Mouse (Mus musculus) heart, embryonic 13.5 days (tissue): ENCODE measurements around the gene Cerkl. TPM values are rescaled to one million over a fixed set of nuclear protein-coding genes. Genes with fewer than 3 reads are reported as not detected.

Experiments
- ATAC-seq: fragments of 200-750 bp; cut with Nextera tagmentation; 2 replicates; pipeline ENCODE4 v1.8.0; 2017; ENCODE audit warnings: moderate TSS enrichment; ENCODE audit not compliant: insufficient number of reproducible peaks, low FRiP score, low TSS enrichment; ENCODE audit errors: extremely low read depth
- H3K27ac ChIP-seq: fragments of 300-500 bp; sonication (generic); replicated peaks from 2 replicates; pipeline ENCODE4 v1.5.1; 2015; ENCODE audit warnings: moderate library complexity, mild to moderate bottlenecking, inconsistent platforms
- H3K27me3 ChIP-seq: fragments of 300-500 bp; sonication (generic); replicated peaks from 2 replicates; pipeline ENCODE4 v1.6.1; 2015; ENCODE audit warnings: mild to moderate bottlenecking, inconsistent platforms
- H3K36me3 ChIP-seq: fragments of 300-500 bp; sonication (generic); 2 replicates; pipeline ENCODE4 v1.6.1; 2015; ENCODE audit warnings: mild to moderate bottlenecking, inconsistent platforms
- H3K4me1 ChIP-seq: fragments of 300-500 bp; sonication (generic); 2 replicates; pipeline ENCODE4 v1.6.1; 2015; ENCODE audit warnings: inconsistent platforms
- H3K4me2 ChIP-seq: fragments of 300-500 bp; sonication (generic); 2 replicates; pipeline ENCODE4 v1.6.1; 2015; ENCODE audit warnings: inconsistent platforms, mild to moderate bottlenecking, moderate library complexity
- H3K4me3 ChIP-seq: fragments of 300-500 bp; sonication (generic); 2 replicates; pipeline ENCODE4 v1.5.1; 2015; ENCODE audit warnings: moderate library complexity, mild to moderate bottlenecking, inconsistent platforms
- H3K9ac ChIP-seq: fragments of 300-500 bp; sonication (generic); 2 replicates; pipeline ENCODE4 v1.6.1; 2015; ENCODE audit warnings: inconsistent platforms, mild to moderate bottlenecking, moderate library complexity
- H3K9me3 ChIP-seq: fragments of 300-500 bp; sonication (generic); 2 replicates; pipeline ENCODE4 v1.6.1; 2016; ENCODE audit warnings: inconsistent platforms
- WGBS: fragments of 180-500 bp; shearing (Covaris S2); methylation state at CpG from one replicate; pipeline ENCODE4 v1.1.7; 2015; ENCODE audit warnings: mixed read lengths; 5-methylcytosine and 5-hydroxymethylcytosine counted together
- polyA plus RNA-seq: library from polyadenylated mRNA; unstranded; fragments of >200 nt; fragmentation: Nextera tagmentation; extraction: Ambion mirVana; gene quantifications from 2 replicates; pipeline ENCODE4 v1.2.1, GENCODE M21; 2015

Gene Cerkl
- polyA plus RNA-seq, 1 experiment from 2014 or later, result 0.44 TPM

DNA sequence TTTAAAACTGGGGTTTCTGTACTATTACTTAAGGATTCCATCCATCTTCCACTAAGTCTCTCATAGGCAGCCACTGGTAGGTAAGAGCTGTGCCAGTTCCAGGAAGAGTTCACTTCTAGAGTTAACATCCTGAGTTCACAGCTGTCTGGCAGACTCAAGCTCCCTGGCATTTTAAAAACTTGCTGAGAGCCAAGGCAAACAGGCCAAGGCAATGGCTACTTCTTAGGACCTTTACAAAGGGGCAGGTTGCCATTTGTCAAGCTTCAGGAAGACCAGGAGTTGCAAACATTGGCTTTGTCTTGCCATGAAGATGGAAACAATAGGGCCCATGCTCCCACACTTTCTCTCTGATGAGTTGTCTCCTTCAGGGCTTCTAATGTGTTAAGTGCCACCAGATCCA is 26.5 kb downstream of the Cerkl start:
- Histone ChIP-seq H3K9me3 (no peaks in the 10 kb centered on the region), H3K4me1 (peaks cover 10% of the 10 kb centered on the region), H3K27me3 (peaks cover 28% of the 10 kb centered on the region), H3K4me3 (no peak overlapping the region), H3K27ac (no peak overlapping the region), H3K9ac (no peak overlapping the region), H3K4me2 (no peak overlapping the region), H3K36me3 (no peaks in the 10 kb centered on the region)
- ATAC-seq, result no peak

- H3K9me3 ChIP-seq, result no peaks in the 10 kb centered on the region
- no peak overlapping the region for H3K27ac ChIP-seq
- H3K9ac ChIP-seq, result no peak overlapping the region
- H3K36me3 ChIP-seq, result no peaks in the 10 kb centered on the region
- H3K4me2 ChIP-seq, result no peak overlapping the region
- H3K4me1 ChIP-seq, result peaks cover 10% of the 10 kb centered on the region
- peaks cover 28% of the 10 kb centered on the region for H3K27me3 ChIP-seq
- H3K4me3 ChIP-seq, result no peak overlapping the region
- no peak for ATAC-seq
- 15% methylated on average over 6 of the region's 6 CpGs for WGBS
Observed at GRCm38 (mm10) chr2:79429650-79430049, 26.9 kb downstream of the Cerkl start.

GRCm38 (mm10) chr2:79429108-79429507 is 27.5 kb downstream of the Cerkl start:
- Histone ChIP-seq H3K4me3 (peak overlapping the region; percentile 64), H3K9ac (peak overlapping the region; percentile 73), H3K4me1 (peaks cover 10% of the 10 kb centered on the region), H3K9me3 (no peaks in the 10 kb centered on the region), H3K27ac (no peak overlapping the region), H3K4me2 (peak overlapping the region; percentile 97), H3K36me3 (no peaks in the 10 kb centered on the region), H3K27me3 (peaks cover 28% of the 10 kb centered on the region)
- WGBS, result 13% methylated on average over 7 of the region's 7 CpGs
- no peak for ATAC-seq

DNA sequence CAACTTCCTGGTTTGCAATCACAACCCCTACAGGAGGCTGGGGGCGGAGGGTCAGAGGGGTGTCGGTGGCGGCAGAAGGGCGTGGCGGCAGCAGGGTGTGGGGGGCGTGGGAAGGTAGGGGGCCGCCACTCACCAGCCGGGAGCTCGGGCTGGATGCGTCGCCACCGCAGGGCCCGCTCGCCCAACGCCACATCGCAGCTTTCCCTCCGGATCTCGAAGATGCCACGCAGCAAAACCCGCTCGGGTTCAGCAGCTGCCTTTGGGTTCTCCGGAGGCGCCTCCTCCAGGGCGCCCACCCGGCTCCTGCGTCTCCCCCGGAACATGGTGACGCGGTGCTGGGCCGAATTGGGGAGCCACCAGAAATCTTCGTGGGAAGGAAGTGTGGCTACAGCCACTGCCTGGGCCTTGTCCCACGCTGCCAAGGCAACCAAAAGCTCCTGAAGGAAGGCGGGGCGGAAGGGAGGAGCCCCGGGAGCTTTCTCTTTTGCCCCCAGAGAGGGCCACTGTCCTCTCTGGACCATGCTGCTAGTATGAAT is 27.9 kb downstream of the Cerkl start:
- Histone ChIP-seq H3K4me2 (peak overlapping the region; percentile 97), H3K27ac (no peak overlapping the region), H3K4me3 (peak overlapping the region; percentile 64), H3K36me3 (no peaks in the 10 kb centered on the region), H3K27me3 (peaks cover 28% of the 10 kb centered on the region), H3K9me3 (no peaks in the 10 kb centered on the region), H3K9ac (peak overlapping the region; percentile 73), H3K4me1 (peaks cover 10% of the 10 kb centered on the region)
- under 1% methylated on average over 34 of the region's 35 CpGs for WGBS
- ATAC-seq, result no peak

GRCm38 (mm10) chr2:79428022-79428421 is 28.6 kb downstream of the Cerkl start:
- ATAC-seq, result no peak

GRCm38 (mm10) chr2:79421696-79422095 is 34.9 kb downstream of the Cerkl start:
- H3K4me1 ChIP-seq, result no peaks in the 10 kb centered on the region
- no peak overlapping the region for H3K4me2 ChIP-seq
- H3K27ac ChIP-seq, result no peak overlapping the region
- no peaks in the 10 kb centered on the region for H3K9me3 ChIP-seq
- 0 out of 2 replicates have a peak, but pooled peaks cover under 1% of the 10 kb centered on the region for H3K27me3 ChIP-seq
- no peak for ATAC-seq
- no peak overlapping the region for H3K9ac ChIP-seq
- WGBS, result 56% methylated on average over 6 of the region's 6 CpGs
- H3K4me3 ChIP-seq, result no peak overlapping the region
- no peaks in the 10 kb centered on the region for H3K36me3 ChIP-seq

More at GRCm38 (mm10) chr2:79428022-79428421, 28.6 kb downstream of the Cerkl start:
- H3K4me2 ChIP-seq, result peak overlapping the region; percentile 97
- H3K27me3 ChIP-seq, result peaks cover 28% of the 10 kb centered on the region
- no peaks in the 10 kb centered on the region for H3K36me3 ChIP-seq
- no peak overlapping the region for H3K9ac ChIP-seq
- WGBS, result 31% methylated on average over 6 of the region's 6 CpGs
- H3K4me3 ChIP-seq, result peak overlapping the region; percentile 64
- peaks cover 10% of the 10 kb centered on the region for H3K4me1 ChIP-seq
- H3K9me3 ChIP-seq, result no peaks in the 10 kb centered on the region
- no peak overlapping the region for H3K27ac ChIP-seq

GRCm38 (mm10) chr2:79414505-79414904 is 42.1 kb downstream of the Cerkl start:
- H3K27ac ChIP-seq, result no peak overlapping the region
- ATAC-seq, result no peak
- no peaks in the 10 kb centered on the region for H3K27me3 ChIP-seq
- no peaks in the 10 kb centered on the region for H3K4me1 ChIP-seq
- H3K9me3 ChIP-seq, result no peaks in the 10 kb centered on the region
- no peak overlapping the region for H3K4me2 ChIP-seq
- 76% methylated on average over 7 of the region's 7 CpGs for WGBS
- no peak overlapping the region for H3K4me3 ChIP-seq
- no peaks in the 10 kb centered on the region for H3K36me3 ChIP-seq
- H3K9ac ChIP-seq, result no peak overlapping the region

- Histone ChIP-seq H3K27me3 (no peaks in the 10 kb centered on the region), H3K4me2 (no peak overlapping the region; the same call in 1 of the 2 replicates), H3K27ac (no peak overlapping the region), H3K36me3 (no peaks in the 10 kb centered on the region), H3K9me3 (no peaks in the 10 kb centered on the region), H3K4me3 (no peak overlapping the region), H3K9ac (no peak overlapping the region), H3K4me1 (no peaks in the 10 kb centered on the region)
- no peak for ATAC-seq
- WGBS, result 85% methylated on average over 3 of the region's 3 CpGs
Observed at GRCm38 (mm10) chr2:79410903-79411255, 45.7 kb downstream of the Cerkl start.

DNA sequence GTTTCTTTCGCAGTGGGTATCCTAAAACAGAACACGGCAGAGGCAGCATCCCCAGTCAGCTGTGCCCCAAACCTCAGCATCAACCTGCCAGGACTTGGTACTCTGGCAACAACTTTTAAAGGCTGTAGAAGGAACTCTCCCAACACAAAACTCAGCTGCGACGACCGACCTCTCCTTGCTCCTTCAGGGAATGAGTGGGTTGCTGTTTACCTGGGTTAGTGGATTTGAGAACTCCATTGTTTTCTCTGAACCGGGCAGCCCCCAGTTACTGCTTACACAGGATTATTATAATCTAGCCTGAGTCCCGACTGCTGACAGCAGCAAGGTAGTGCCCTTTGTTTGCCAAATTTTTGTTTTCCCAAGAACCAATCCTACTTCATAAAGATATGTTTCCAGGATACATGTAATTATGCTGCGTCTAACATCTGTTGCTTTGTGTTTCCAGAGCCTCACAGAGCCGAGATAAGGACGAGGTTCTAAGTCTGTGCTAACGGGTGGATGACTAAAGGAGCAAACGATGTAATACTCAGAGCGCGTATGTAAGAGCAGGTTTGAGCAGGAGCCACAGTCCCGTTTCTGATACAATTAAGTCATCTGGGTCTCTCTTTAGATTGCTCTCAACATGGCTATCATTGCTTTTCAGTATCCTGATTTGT is 46.2 kb downstream of the Cerkl start:
- Histone ChIP-seq H3K27ac (no peak overlapping the region), H3K9ac (no peak overlapping the region), H3K4me1 (no peaks in the 10 kb centered on the region), H3K4me2 (no peak overlapping the region; the same call in 1 of the 2 replicates), H3K9me3 (no peaks in the 10 kb centered on the region), H3K4me3 (no peak overlapping the region), H3K27me3 (no peaks in the 10 kb centered on the region), H3K36me3 (no peaks in the 10 kb centered on the region)
- no peak for ATAC-seq
- 36% methylated on average over 15 of the region's 15 CpGs for WGBS

DNA sequence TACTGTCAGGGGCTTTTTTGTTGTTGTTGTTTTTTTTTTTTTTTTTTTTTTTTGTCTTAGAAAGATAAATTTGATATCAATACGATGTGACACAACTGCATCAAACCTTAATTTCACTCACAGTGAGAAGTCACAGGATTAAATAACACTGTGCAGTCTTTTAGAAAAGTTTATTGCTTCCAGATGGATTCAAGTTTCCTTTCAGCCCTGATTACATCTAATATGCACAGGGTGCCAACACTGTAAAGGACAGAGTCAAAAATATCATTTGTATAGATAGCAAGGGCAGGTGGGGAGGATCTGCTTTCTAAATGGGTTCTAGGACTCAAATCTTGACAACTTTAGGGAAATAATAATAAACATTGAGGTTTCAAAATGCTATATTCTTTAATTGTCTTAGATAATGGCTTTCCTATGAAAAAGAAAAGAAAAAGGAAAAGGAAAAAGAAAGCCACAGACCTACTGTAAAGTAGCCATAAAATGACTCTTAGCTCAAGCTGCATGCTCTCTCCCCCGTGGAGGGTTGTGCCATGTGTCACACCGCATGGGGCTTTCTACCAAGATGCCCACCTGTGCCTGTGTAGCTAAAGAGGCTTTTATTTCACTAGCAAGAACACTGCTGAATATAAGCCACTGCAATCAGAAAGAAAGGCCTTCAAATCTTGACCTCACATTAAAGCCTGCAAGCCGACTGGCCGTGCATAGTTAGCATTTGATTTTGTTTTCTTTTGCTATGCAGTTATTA is 50.8 kb downstream of the Cerkl start:
- Histone ChIP-seq H3K36me3 (no peaks in the 10 kb centered on the region), H3K27me3 (no peaks in the 10 kb centered on the region), H3K27ac (no peak overlapping the region), H3K4me3 (no peak overlapping the region), H3K4me2 (no peak overlapping the region), H3K9me3 (no peaks in the 10 kb centered on the region), H3K4me1 (no peaks in the 10 kb centered on the region), H3K9ac (no peak overlapping the region)
- ATAC-seq, result no peak
- WGBS, result 71% methylated on average over 5 of the region's 5 CpGs

- H3K27ac ChIP-seq, result no peak overlapping the region
- H3K27me3 ChIP-seq, result no peaks in the 10 kb centered on the region
- H3K9me3 ChIP-seq, result no peaks in the 10 kb centered on the region
- H3K9ac ChIP-seq, result no peak overlapping the region
- no peak for ATAC-seq
- no peaks in the 10 kb centered on the region for H3K36me3 ChIP-seq
- H3K4me2 ChIP-seq, result no peak overlapping the region
- no peaks in the 10 kb centered on the region for H3K4me1 ChIP-seq
- no peak overlapping the region for H3K4me3 ChIP-seq
- 61% methylated on average over 4 of the region's 4 CpGs for WGBS
Observed at GRCm38 (mm10) chr2:79400045-79400444, 56.5 kb downstream of the Cerkl start.
